Mouse (Mus musculus): Measurements from ENCODE around the gene Pdxdc1.

DNA sequence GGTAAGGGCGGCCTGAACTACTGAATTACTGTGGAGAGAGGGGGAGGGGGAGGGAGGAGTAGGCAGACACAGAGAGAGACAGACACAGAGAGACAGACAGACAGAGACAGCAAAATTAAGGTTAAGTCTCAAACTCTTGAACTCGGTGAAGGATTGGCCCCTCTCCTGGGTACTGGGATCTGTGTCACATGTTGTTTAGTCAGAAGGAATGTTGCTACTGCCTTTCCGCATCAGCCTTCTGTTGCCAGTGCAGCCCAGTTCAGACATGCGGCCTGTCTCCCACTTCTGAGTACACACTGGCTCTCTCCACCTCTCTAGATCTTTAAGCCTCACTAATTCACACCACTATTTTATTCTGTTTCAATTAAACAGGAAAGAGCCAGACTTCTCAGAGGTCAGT is 76.4 kb downstream of the Pdxdc1 start:
- TF ChIP-seq CTCF (IDR thresholded peaks at IDR 0.05; ENCODE audit: control insufficient read depth, insufficient read depth, insufficient read length): no peak
- TF ChIP-seq USF1 (IDR thresholded peaks at IDR 0.05; ENCODE audit: low read depth): no peak
- TF ChIP-seq MAX (IDR thresholded peaks at IDR 0.05): no peak
- TF ChIP-seq MYOG (IDR thresholded peaks at IDR 0.05; ENCODE audit: control insufficient read depth, extremely low read depth, insufficient read length): no peak
- TF ChIP-seq CEBPB (IDR thresholded peaks at IDR 0.05; ENCODE audit: low read depth): no peak
- TF ChIP-seq FOSL1 (IDR thresholded peaks at IDR 0.05; ENCODE audit: insufficient read depth, low read length, poor library complexity, severe bottlenecking): no peak
